Mouse (Mus musculus) liver, embryonic 14.5 days (tissue): ENCODE data around the gene Gm26661.

Experiments
- CTCF ChIP-seq: IDR thresholded peaks from 2 replicates; pipeline ENCODE4 v1.5.1; 2016; ENCODE audit warnings: antibody characterized with exemption, low read depth, control low read depth
- EP300 ChIP-seq: IDR thresholded peaks from 2 replicates; pipeline ENCODE4 v1.6.1; 2016; ENCODE audit warnings: antibody characterized with exemption, low read depth

- no peak for TF ChIP-seq CTCF
- TF ChIP-seq EP300 = no peak
Measured at GRCm38 (mm10) chr14:7831770-7832439, 40.5 kb downstream of the Gm26661 start.
